Mouse (Mus musculus): ENCODE measurements around the gene Grap. TPM values are rescaled to one million over a fixed set of nuclear protein-coding genes. Genes with fewer than 3 reads are reported as not detected.

Gene Grap
- total and polyA plus RNA-seq, 2 experiments from 2014 or later = 5.6 to 6.9 TPM

- no peak overlapping the region for H3K4me2 ChIP-seq (ENCODE audit: low read depth)
- WGBS = 66% methylated on average over 6 of the region's 6 CpGs
- no peak for TF ChIP-seq CTCF (IDR thresholded peaks at IDR 0.05; ENCODE audit: low read depth)
- H3K36me3 ChIP-seq (ENCODE audit: insufficient read depth) = no peaks in the 10 kb centered on the region
- H3K4me3 ChIP-seq (ENCODE audit: low read depth, low read length) = no peak overlapping the region
- DNase-seq (no peak), ATAC-seq (no peak)
- no peak overlapping the region for H3K9ac ChIP-seq
- no peaks in the 10 kb centered on the region for H3K27me3 ChIP-seq (ENCODE audit: insufficient read depth, low read length)
- no peaks in the 10 kb centered on the region for H3K9me3 ChIP-seq (ENCODE audit: low read length)
- H3K4me1 ChIP-seq (ENCODE audit: insufficient read depth) = no peaks in the 10 kb centered on the region
- H3K27ac ChIP-seq (ENCODE audit: low read depth, low read length) = no peak overlapping the region
These were observed 3.2 kb downstream of the Grap start for GRCm38 (mm10) chr11:61656148-61656850.

GRCm38 (mm10) chr11:61657432-61657831 lies 4.4 kb downstream of the Grap start:
- no peaks in the 10 kb centered on the region for H3K4me1 ChIP-seq (ENCODE audit: insufficient read depth)
- TF ChIP-seq CTCF (IDR thresholded peaks at IDR 0.05; ENCODE audit: low read depth) = no peak
- ATAC-seq (no peak), DNase-seq (no peak)
- H3K4me3 ChIP-seq (ENCODE audit: low read depth, low read length) = no peak overlapping the region
- 70% methylated on average over 2 of the region's 2 CpGs for WGBS
- H3K4me2 ChIP-seq (ENCODE audit: low read depth) = no peak overlapping the region
- no peaks in the 10 kb centered on the region for H3K27me3 ChIP-seq (ENCODE audit: insufficient read depth, low read length)
- no peaks in the 10 kb centered on the region for H3K36me3 ChIP-seq (ENCODE audit: insufficient read depth)
- H3K27ac ChIP-seq (ENCODE audit: low read depth, low read length) = no peak overlapping the region
- no peaks in the 10 kb centered on the region for H3K9me3 ChIP-seq (ENCODE audit: low read length)
- no peak overlapping the region for H3K9ac ChIP-seq

GRCm38 (mm10) chr11:61658360-61658922 lies 5.4 kb downstream of the Grap start:
- no peak overlapping the region for H3K4me3 ChIP-seq (ENCODE audit: low read depth, low read length)
- H3K9me3 ChIP-seq (ENCODE audit: low read length) = no peaks in the 10 kb centered on the region
- no peaks in the 10 kb centered on the region for H3K27me3 ChIP-seq (ENCODE audit: insufficient read depth, low read length)
- TF ChIP-seq CTCF (IDR thresholded peaks at IDR 0.05; ENCODE audit: low read depth) = no peak
- H3K36me3 ChIP-seq (ENCODE audit: insufficient read depth) = no peaks in the 10 kb centered on the region
- ATAC-seq (no peak), DNase-seq (no peak)
- WGBS = 94% methylated on average over 3 of the region's 3 CpGs
- no peak overlapping the region for H3K9ac ChIP-seq
- H3K27ac ChIP-seq (ENCODE audit: low read depth, low read length) = no peak overlapping the region
- no peaks in the 10 kb centered on the region for H3K4me1 ChIP-seq (ENCODE audit: insufficient read depth)
- H3K4me2 ChIP-seq (ENCODE audit: low read depth) = no peak overlapping the region

GRCm38 (mm10) chr11:61659011-61659858 lies 6.2 kb downstream of the Grap start:
- Histone ChIP-seq H3K4me3 (ENCODE audit: low read depth, low read length) (no peak overlapping the region), H3K9ac (no peak overlapping the region), H3K9me3 (ENCODE audit: low read length) (no peaks in the 10 kb centered on the region), H3K4me2 (ENCODE audit: low read depth) (no peak overlapping the region), H3K4me1 (ENCODE audit: insufficient read depth) (no peaks in the 10 kb centered on the region), H3K27me3 (ENCODE audit: insufficient read depth, low read length) (no peaks in the 10 kb centered on the region), H3K27ac (ENCODE audit: low read depth, low read length) (no peak overlapping the region), H3K36me3 (ENCODE audit: insufficient read depth) (no peaks in the 10 kb centered on the region)
- DNase-seq (no peak), ATAC-seq (no peak)
- no peak for TF ChIP-seq CTCF (IDR thresholded peaks at IDR 0.05; ENCODE audit: low read depth)
- WGBS = 80% methylated on average over 4 of the region's 4 CpGs

DNA sequence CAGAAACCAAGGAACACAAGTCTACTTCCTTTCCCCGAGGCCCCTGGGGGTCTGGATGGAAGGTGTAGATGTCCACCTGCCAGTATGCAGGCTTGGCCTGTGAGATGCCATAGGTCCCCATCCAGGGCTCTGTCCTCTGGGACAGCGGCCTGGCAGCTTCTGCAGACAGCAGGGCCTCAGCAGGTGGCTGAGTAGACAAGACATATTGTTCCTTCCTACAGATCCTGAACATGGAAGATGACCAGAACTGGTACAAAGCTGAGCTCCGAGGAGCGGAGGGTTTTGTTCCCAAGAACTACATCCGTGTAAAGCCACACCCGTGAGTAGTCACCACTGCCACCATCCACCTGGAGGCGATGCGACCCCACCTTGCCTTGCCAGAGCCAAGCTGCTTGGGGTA lies 6.9 kb downstream of the Grap start:
- H3K9me3 ChIP-seq (ENCODE audit: low read length) = no peaks in the 10 kb centered on the region
- no peak for TF ChIP-seq CTCF (IDR thresholded peaks at IDR 0.05; ENCODE audit: low read depth)
- no peak overlapping the region for H3K4me3 ChIP-seq (ENCODE audit: low read depth, low read length)
- ATAC-seq (no peak), DNase-seq (no peak)
- WGBS = 87% methylated on average over 8 of the region's 8 CpGs
- H3K4me2 ChIP-seq (ENCODE audit: low read depth) = no peak overlapping the region
- H3K27me3 ChIP-seq (ENCODE audit: insufficient read depth, low read length) = no peaks in the 10 kb centered on the region
- H3K9ac ChIP-seq = no peak overlapping the region
- H3K4me1 ChIP-seq (ENCODE audit: insufficient read depth) = no peaks in the 10 kb centered on the region
- H3K36me3 ChIP-seq (ENCODE audit: insufficient read depth) = no peaks in the 10 kb centered on the region
- H3K27ac ChIP-seq (ENCODE audit: low read depth, low read length) = no peak overlapping the region

DNA sequence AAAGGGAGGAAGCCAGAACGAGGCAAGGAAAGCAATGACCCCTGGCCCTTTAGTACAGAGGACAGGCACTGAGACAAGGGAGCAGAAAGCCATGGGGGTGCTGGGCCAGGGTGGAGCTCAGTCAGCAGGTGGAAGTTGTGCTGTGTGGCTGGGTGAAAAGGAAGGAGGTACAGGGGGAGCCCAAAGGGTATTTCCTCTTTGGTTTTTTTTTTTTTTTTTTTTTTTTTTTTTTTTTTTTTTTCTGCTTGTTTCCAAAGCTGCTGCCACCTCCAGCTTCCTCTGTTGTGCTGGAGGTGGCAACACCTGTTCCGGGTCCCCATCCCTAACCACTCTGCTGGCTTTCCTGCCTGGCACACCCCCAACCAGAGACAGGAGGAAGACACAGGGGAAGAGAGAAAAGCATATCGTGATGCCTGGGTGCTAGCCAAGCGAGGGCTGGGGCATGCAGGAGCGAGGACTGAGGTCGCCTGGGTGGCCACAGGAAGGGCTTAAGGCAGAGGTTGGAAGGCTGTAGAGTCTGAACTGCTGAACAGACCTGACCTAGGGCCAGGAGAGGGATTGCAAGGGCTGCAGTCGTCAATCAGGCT lies 7.8 kb downstream of the Grap start:
- no peak for DNase-seq
- no peak overlapping the region for H3K9ac ChIP-seq
- H3K36me3 ChIP-seq (ENCODE audit: insufficient read depth) = no peaks in the 10 kb centered on the region
- H3K4me3 ChIP-seq (ENCODE audit: low read depth, low read length) = no peak overlapping the region
- H3K4me1 ChIP-seq (ENCODE audit: insufficient read depth) = no peaks in the 10 kb centered on the region
- H3K9me3 ChIP-seq (ENCODE audit: low read length) = no peaks in the 10 kb centered on the region
- TF ChIP-seq CTCF (IDR thresholded peaks at IDR 0.05; ENCODE audit: low read depth) = no peak
- H3K27me3 ChIP-seq (ENCODE audit: insufficient read depth, low read length) = no peaks in the 10 kb centered on the region
- no peak for ATAC-seq
- no peak overlapping the region for H3K4me2 ChIP-seq (ENCODE audit: low read depth)
- 69% methylated on average over 7 of the region's 7 CpGs for WGBS
- H3K27ac ChIP-seq (ENCODE audit: low read depth, low read length) = no peak overlapping the region
